Mouse (Mus musculus) bone marrow, adult 2 months (tissue): Measurements from ENCODE around the gene Cfdp1.

ENCODE experiments used
- CTCF ChIP-seq: fragments of 200-500 bp; IDR thresholded peaks from 2 replicates; pipeline ENCODE4 v1.5.1; 2011; ENCODE audit warnings: low read length, control low read depth; ENCODE audit not compliant: control insufficient read depth, insufficient read depth
- POLR2A ChIP-seq: fragments of 200-500 bp; IDR thresholded peaks from 2 replicates; pipeline ENCODE4 v1.6.1; 2011; ENCODE audit warnings: low read depth, mild to moderate bottlenecking, control low read depth, low read length, borderline replicate concordance; ENCODE audit not compliant: control insufficient read depth

DNA sequence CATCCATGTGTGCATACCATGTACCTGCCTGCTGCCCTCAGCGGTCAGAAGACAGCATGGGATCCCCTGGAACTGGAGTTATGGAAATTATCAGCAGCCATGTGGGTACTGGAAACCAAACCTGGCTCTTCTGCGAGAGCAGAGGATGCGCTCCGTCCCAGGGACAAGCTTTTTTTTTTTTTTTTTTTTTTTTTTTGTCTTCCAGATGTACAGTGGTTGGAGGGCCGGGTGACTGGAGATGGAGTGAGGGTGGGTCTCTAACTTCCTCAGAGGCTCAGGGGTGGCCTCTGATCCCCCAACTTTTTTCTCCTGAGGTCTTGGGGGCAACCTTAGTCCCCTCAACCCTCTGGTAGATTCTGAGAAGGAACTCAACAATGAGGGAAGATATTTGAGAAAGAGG is 109.0 kb downstream of the Cfdp1 start:
- TF ChIP-seq CTCF (no peak), POLR2A (no peak)
